Mouse (Mus musculus) erythroblast, adult 5-6 weeks (primary cell): Measurements from ENCODE around the gene Snrpb2. TPM values are rescaled to one million over a fixed set of nuclear protein-coding genes. Genes with fewer than 3 reads are reported as not detected.

Experiments
- ATAC-seq: replicated peaks from 2 replicates; pipeline ENCODE4 v1.8.0; 2016; ENCODE audit warnings: moderate number of reproducible peaks, mild to moderate bottlenecking, moderate TSS enrichment, inconsistent platforms; ENCODE audit not compliant: poor library complexity, low FRiP score, severe bottlenecking
- total RNA-seq, 2 experiments: library from RNA; stranded (forward) in 1 of 2; stranded (reverse) in 1 of 2; fragments of 150-400 nt in 1 of 2; fragments of 200-764, 138-1000 nt in 1 of 2; gene quantifications; 2 replicates each; pipeline versions ENCODE4 v1.2.3 to v1.2.4; 2015 to 2017; ENCODE audit warnings: low replicate concordance in 2 of 2

The Snrpb2 gene
- total RNA-seq, 2 experiments from 2014 or later: 8.1 to 25.7 TPM

- no peak for ATAC-seq
Observed at GRCm38 (mm10) chr2:143089866-143090265, 27.0 kb downstream of the Snrpb2 start.

GRCm38 (mm10) chr2:143093726-143094125 lies 30.9 kb downstream of the Snrpb2 start:
- ATAC-seq: no peak

GRCm38 (mm10) chr2:143094761-143095160 lies 31.9 kb downstream of the Snrpb2 start:
- no peak for ATAC-seq

- no peak for ATAC-seq
Observed at GRCm38 (mm10) chr2:143097170-143097569, 34.3 kb downstream of the Snrpb2 start.

GRCm38 (mm10) chr2:143113859-143114258 lies 51.0 kb downstream of the Snrpb2 start:
- ATAC-seq: no peak

GRCm38 (mm10) chr2:143114716-143115115 lies 51.9 kb downstream of the Snrpb2 start:
- ATAC-seq: no peak

- ATAC-seq: no peak
Observed at GRCm38 (mm10) chr2:143117453-143117852, 54.6 kb downstream of the Snrpb2 start.

GRCm38 (mm10) chr2:143118221-143118620 lies 55.4 kb downstream of the Snrpb2 start:
- ATAC-seq: no peak

Other genes with a start within 250 kb of the Snrpb2 start
- gene Kif16b, start 161.5 kb upstream of the Snrpb2 start, total RNA-seq (2015; ENCODE audit: low replicate concordance): 2.1 and 15.0 TPM in 2 replicates
- gene Kif16b, start 161.5 kb upstream of the Snrpb2 start, total RNA-seq (2017; ENCODE audit: low replicate concordance): 2.0 and 4.2 TPM in 2 replicates
- not detected in 2 replicates for gene Otor, start 15.4 kb downstream of the Snrpb2 start, total RNA-seq (2015; ENCODE audit: low replicate concordance)
- not detected in 2 replicates for gene Otor, start 15.4 kb downstream of the Snrpb2 start, total RNA-seq (2017; ENCODE audit: low replicate concordance)